ENCODE assay signal across 7 mouse cellular contexts in genomic region chr19:43478891-43479290, GRCm38 (mm10). TPM values are rescaled to one million over a fixed set of nuclear protein-coding genes. Genes with fewer than 3 reads are reported as not detected.
DNase-seq lines count a peak whose midpoint lies in the region; ATAC-seq and TF ChIP-seq lines count a peak whose summit lies in the region.

No protein-coding gene starts in this region.

- no peak overlapping the region for H3K27ac ChIP-seq in bone marrow, adult 2 months (ENCODE audit: control insufficient read depth, insufficient read depth, low read depth, low read length, poor library complexity)
- peak overlapping the region; percentile 87 for H3K27ac ChIP-seq in embryonic facial prominence, embryonic 13.5 days
- no peak overlapping the region for H3K27ac ChIP-seq in kidney, postnatal 0 days
- no peak overlapping the region for H3K27ac ChIP-seq in lung, embryonic 14.5 days (ENCODE audit: low read depth)
- no peak overlapping the region for H3K27ac ChIP-seq in spleen, adult 2 months (ENCODE audit: insufficient read depth, low read length)

- TF ChIP-seq POLR2A in bone marrow, adult 2 months (IDR thresholded peaks at IDR 0.05; ENCODE audit: borderline replicate concordance, control insufficient read depth, low read depth, low read length): no peak
- TF ChIP-seq POLR2A in spleen, adult 2 months (IDR thresholded peaks at IDR 0.05; ENCODE audit: low read depth, low read length): no peak

- TF ChIP-seq CTCF in bone marrow, adult 2 months (IDR thresholded peaks at IDR 0.05; ENCODE audit: control insufficient read depth, insufficient read depth, low read length): peak; percentile 54
- TF ChIP-seq CTCF in kidney, postnatal 0 days (IDR thresholded peaks at IDR 0.05; ENCODE audit: low read depth): peak; percentile 84
- TF ChIP-seq CTCF in lung, embryonic 14.5 days (IDR thresholded peaks at IDR 0.05; ENCODE audit: low read depth): peak; percentile 83
- TF ChIP-seq CTCF in spleen, adult 2 months (IDR thresholded peaks at IDR 0.05; ENCODE audit: extremely low read depth, insufficient read depth, insufficient read length, insufficient replicate concordance): peak; percentile 41; the same call in 1 of the 2 replicates

- peak; percentile 55 for DNase-seq in 416B (ENCODE audit: low read depth)
- DNase-seq in B cell, adult 2 months: peak; percentile 67 to 69
- DNase-seq in kidney, postnatal 0 days (ENCODE audit: low spot score): peak; percentile 86
- DNase-seq in lung, embryonic 14.5 days: peak; percentile 89
- DNase-seq in spleen, adult 2 months (ENCODE audit: low read depth in 1 of 2, low spot score in 2 of 2): peak in 1 of 2 experiments; percentile 31

- no peak for ATAC-seq in embryonic facial prominence, embryonic 13.5 days (ENCODE audit: insufficient number of reproducible peaks, insufficient read depth, low FRiP score, low TSS enrichment, low read depth)
- ATAC-seq in kidney, postnatal 0 days (replicated peaks; ENCODE audit: low FRiP score, low read depth): no peak
- no peak for ATAC-seq in lung, embryonic 14.5 days (ENCODE audit: insufficient read depth)

- 22% methylated on average over 5 of the region's 5 CpGs for WGBS in bone marrow, adult 2 months
- WGBS in embryonic facial prominence, embryonic 13.5 days: 18% methylated on average over 5 of the region's 5 CpGs
- 21% methylated on average over 5 of the region's 5 CpGs for WGBS in kidney, postnatal 0 days
- WGBS in lung, embryonic 14.5 days: 16% methylated on average over 5 of the region's 5 CpGs
- WGBS in spleen, adult 2 months: 23% methylated on average over 5 of the region's 5 CpGs

- no peaks in the 10 kb centered on the region for H3K36me3 ChIP-seq in embryonic facial prominence, embryonic 13.5 days
- H3K36me3 ChIP-seq in kidney, postnatal 0 days (ENCODE audit: insufficient read depth, low read length): no peaks in the 10 kb centered on the region
- no peaks in the 10 kb centered on the region for H3K36me3 ChIP-seq in lung, embryonic 14.5 days (ENCODE audit: insufficient read depth)
- no peaks in the 10 kb centered on the region for H3K36me3 ChIP-seq in spleen, adult 2 months (ENCODE audit: control insufficient read depth, insufficient read depth, low read length)

- no peaks in the 10 kb centered on the region for H3K4me1 ChIP-seq in bone marrow, adult 2 months (ENCODE audit: control insufficient read depth, insufficient read depth, low read length)
- peaks cover 48% of the 10 kb centered on the region for H3K4me1 ChIP-seq in embryonic facial prominence, embryonic 13.5 days
- H3K4me1 ChIP-seq in kidney, postnatal 0 days (replicated peaks; ENCODE audit: insufficient read depth, low read length): no peaks in the 10 kb centered on the region
- no peaks in the 10 kb centered on the region for H3K4me1 ChIP-seq in lung, embryonic 14.5 days (ENCODE audit: insufficient read depth)
- H3K4me1 ChIP-seq in spleen, adult 2 months (ENCODE audit: control insufficient read depth, insufficient read depth, insufficient read length): no peaks in the 10 kb centered on the region

- 0 out of 2 replicates have a peak overlapping the region, but pooled peaks have one; percentile 9 for H3K4me2 ChIP-seq in embryonic facial prominence, embryonic 13.5 days
- H3K4me2 ChIP-seq in kidney, postnatal 0 days (ENCODE audit: low read length): no peak overlapping the region
- no peak overlapping the region for H3K4me2 ChIP-seq in lung, embryonic 14.5 days

- H3K27me3 ChIP-seq in embryonic facial prominence, embryonic 13.5 days: no peaks in the 10 kb centered on the region
- no peaks in the 10 kb centered on the region for H3K27me3 ChIP-seq in kidney, postnatal 0 days (ENCODE audit: insufficient read depth, low read length)
- H3K27me3 ChIP-seq in lung, embryonic 14.5 days (ENCODE audit: insufficient read depth, low read length): no peaks in the 10 kb centered on the region
- no peaks in the 10 kb centered on the region for H3K27me3 ChIP-seq in spleen, adult 2 months (ENCODE audit: control insufficient read depth, insufficient read depth, low read length)

- no peaks in the 10 kb centered on the region for H3K9me3 ChIP-seq in embryonic facial prominence, embryonic 13.5 days
- H3K9me3 ChIP-seq in kidney, postnatal 0 days (replicated peaks; ENCODE audit: low read length): no peaks in the 10 kb centered on the region
- H3K9me3 ChIP-seq in lung, embryonic 14.5 days (ENCODE audit: low read depth, low read length): no peaks in the 10 kb centered on the region

- no peak overlapping the region for H3K4me3 ChIP-seq in bone marrow, adult 2 months (replicated peaks; ENCODE audit: control insufficient read depth, low read depth, low read length)
- H3K4me3 ChIP-seq in embryonic facial prominence, embryonic 13.5 days: no peak overlapping the region
- no peak overlapping the region for H3K4me3 ChIP-seq in kidney, postnatal 0 days (replicated peaks; ENCODE audit: low read depth, low read length)
- no peak overlapping the region for H3K4me3 ChIP-seq in lung, embryonic 14.5 days (ENCODE audit: low read depth, low read length)
- no peak overlapping the region for H3K4me3 ChIP-seq in spleen, adult 2 months (ENCODE audit: extremely low read depth, insufficient read depth, insufficient read length)

- no peak overlapping the region for H3K9ac ChIP-seq in embryonic facial prominence, embryonic 13.5 days
- no peak overlapping the region for H3K9ac ChIP-seq in kidney, postnatal 0 days (ENCODE audit: low read depth, low read length)
- H3K9ac ChIP-seq in lung, embryonic 14.5 days: no peak overlapping the region

RNA-seq across cellular contexts. Expression of gene Cnnm1, which starts 38.7 kb away (rescaled TPM):
- 1.4 and 3.6 TPM in 2 replicates for polyA plus RNA-seq in bone marrow, adult 2 months (2011; ENCODE audit: insufficient read depth, insufficient read length, low replicate concordance, missing spikeins)
- 2.8 and 3.6 TPM in 2 replicates for polyA plus RNA-seq in embryonic facial prominence, embryonic 13.5 days (2015; fragmentation: Nextera tagmentation; extraction: Ambion mirVana)
- 0.62 and 1.2 TPM in 2 replicates for polyA plus RNA-seq in kidney, postnatal 0 days (2015; fragmentation: Nextera tagmentation; extraction: Ambion mirVana)
- 0.05 TPM in 1 of 2 replicates, not detected in the other for polyA plus RNA-seq in lung, embryonic 14.5 days (2014; fragmentation: Nextera tagmentation; extraction: Ambion mirVana)
- 0.06 and 0.12 TPM in 2 replicates for polyA plus RNA-seq in spleen, adult 2 months (2012; rRNA removed)

RNA-seq across cellular contexts. Expression of gene Got1, which starts 45.5 kb away (rescaled TPM):
- 10.0 and 20.5 TPM in 2 replicates for polyA plus RNA-seq in bone marrow, adult 2 months (2011; ENCODE audit: insufficient read depth, insufficient read length, low replicate concordance, missing spikeins)
- 34.3 and 35.6 TPM in 2 replicates for polyA plus RNA-seq in embryonic facial prominence, embryonic 13.5 days (2015; fragmentation: Nextera tagmentation; extraction: Ambion mirVana)
- 86.6 and 93.6 TPM in 2 replicates for polyA plus RNA-seq in kidney, postnatal 0 days (2015; fragmentation: Nextera tagmentation; extraction: Ambion mirVana)
- 19.5 and 23.3 TPM in 2 replicates for polyA plus RNA-seq in lung, embryonic 14.5 days (2014; fragmentation: Nextera tagmentation; extraction: Ambion mirVana)
- polyA plus RNA-seq in spleen, adult 2 months (2012; rRNA removed): 14.0 and 15.4 TPM in 2 replicates
